Mouse (Mus musculus): ENCODE data around the gene Tspan32.

Gene Tspan32

GRCm38 (mm10) chr7:143004727-143005343 is at the start of gene Tspan32:
TSS of gene Tspan32 (plus strand) at chr7:143005046.
- in situ Hi-C loops (cut with MboI): loop anchor here (5.0 kb wide), 1 partner anchor 62 kb away; the partner anchor contains the start of gene Tssc4

GRCm38 (mm10) chr7:142956018-142956417 is 48.8 kb upstream of the Tspan32 start:
- in situ Hi-C loops (cut with MboI): no loop called here

- in situ Hi-C loops (cut with MboI): no loop called here
These were observed 46.0 kb upstream of the Tspan32 start for GRCm38 (mm10) chr7:142958817-142959216.

- in situ Hi-C loops (cut with MboI): no loop called here
These were observed 45.1 kb upstream of the Tspan32 start for GRCm38 (mm10) chr7:142959752-142960151.

GRCm38 (mm10) chr7:142967414-142967883 is 37.4 kb upstream of the Tspan32 start:
- in situ Hi-C loops (cut with MboI): no loop called here

- in situ Hi-C loops (cut with MboI): no loop called here
These were observed 36.7 kb upstream of the Tspan32 start for GRCm38 (mm10) chr7:142967884-142968808.

- in situ Hi-C loops (cut with MboI): no loop called here
These were observed 35.9 kb upstream of the Tspan32 start, which contains the start of gene Ascl2 for GRCm38 (mm10) chr7:142968809-142969511. TSS of gene Ascl2 (minus strand) at chr7:142969264.

- in situ Hi-C loops (cut with MboI): no loop called here
These were observed 22.9 kb upstream of the Tspan32 start for GRCm38 (mm10) chr7:142981908-142982307.

GRCm38 (mm10) chr7:142985146-142985545 is 19.7 kb upstream of the Tspan32 start:
- in situ Hi-C loops (cut with MboI): no loop called here

GRCm38 (mm10) chr7:142987718-142988117 is 17.1 kb upstream of the Tspan32 start:
- in situ Hi-C loops (cut with MboI): no loop called here

- in situ Hi-C loops (cut with MboI): no loop called here
These were observed 9.8 kb upstream of the Tspan32 start for GRCm38 (mm10) chr7:142995004-142995403.

- in situ Hi-C loops (cut with MboI): no loop called here
These were observed 9.1 kb upstream of the Tspan32 start for GRCm38 (mm10) chr7:142995630-142996338.

- in situ Hi-C loops (cut with MboI): no loop called here
These were observed 7.8 kb upstream of the Tspan32 start for GRCm38 (mm10) chr7:142996998-142997397.

- in situ Hi-C loops (cut with MboI): no loop called here
These were observed 7.3 kb upstream of the Tspan32 start for GRCm38 (mm10) chr7:142997403-142998150.

- in situ Hi-C loops (cut with MboI): no loop called here
These were observed 2.2 kb upstream of the Tspan32 start for GRCm38 (mm10) chr7:143002679-143003078.

GRCm38 (mm10) chr7:143005344-143006096 is 674 bp downstream of the Tspan32 start:
- in situ Hi-C loops (cut with MboI): loop anchor here (5.0 kb wide), 1 partner anchor 62 kb away; the partner anchor contains the start of gene Tssc4

GRCm38 (mm10) chr7:143006097-143006755 is 1.4 kb downstream of the Tspan32 start:
- in situ Hi-C loops (cut with MboI): loop anchor here (5.0 kb wide), 1 partner anchor 61 kb away; the partner anchor contains the start of gene Tssc4

- in situ Hi-C loops (cut with MboI): loop anchor here (5.0 kb wide), 1 partner anchor 60 kb away; the partner anchor contains the start of gene Tssc4
These were observed 2.1 kb downstream of the Tspan32 start for GRCm38 (mm10) chr7:143006756-143007598.
